Mouse (Mus musculus) bone marrow macrophage, adult 2 months (primary cell): ENCODE data around the gene Adcy9. TPM values are rescaled to one million over a fixed set of nuclear protein-coding genes. Genes with fewer than 3 reads are reported as not detected.

Source experiments
- H3K27ac ChIP-seq: 2 replicates; pipeline ENCODE4 v1.5.1; 2012; ENCODE audit warnings: low read depth, low read length; ENCODE audit not compliant: insufficient read depth
- H3K4me1 ChIP-seq: 2 replicates; pipeline ENCODE4 v1.6.1; 2012; ENCODE audit warnings: low read length; ENCODE audit not compliant: control insufficient read depth, insufficient read depth
- H3K4me3 ChIP-seq: 2 replicates; pipeline ENCODE4 v1.5.1; 2012; ENCODE audit warnings: mild to moderate bottlenecking, low read length, moderate library complexity; ENCODE audit not compliant: insufficient read depth
- CTCF ChIP-seq: IDR thresholded peaks from 2 replicates; pipeline ENCODE4 v1.5.1; 2012; ENCODE audit warnings: low read depth, mild to moderate bottlenecking, low read length, moderate library complexity
- POLR2A ChIP-seq: IDR thresholded peaks from 2 replicates; pipeline ENCODE4 v1.6.1; 2012; ENCODE audit warnings: mild to moderate bottlenecking, low read depth, low read length, borderline replicate concordance
- polyA plus RNA-seq: library from polyadenylated mRNA; stranded (reverse); fragments of >200 nt; gene quantifications from 2 replicates; pipeline ENCODE4 v1.2.4, GENCODE M21; 2012; ENCODE audit not compliant: missing spikeins, insufficient read depth, insufficient read length

Gene Adcy9
- polyA plus RNA-seq, 1 experiment: 10.5 TPM

DNA sequence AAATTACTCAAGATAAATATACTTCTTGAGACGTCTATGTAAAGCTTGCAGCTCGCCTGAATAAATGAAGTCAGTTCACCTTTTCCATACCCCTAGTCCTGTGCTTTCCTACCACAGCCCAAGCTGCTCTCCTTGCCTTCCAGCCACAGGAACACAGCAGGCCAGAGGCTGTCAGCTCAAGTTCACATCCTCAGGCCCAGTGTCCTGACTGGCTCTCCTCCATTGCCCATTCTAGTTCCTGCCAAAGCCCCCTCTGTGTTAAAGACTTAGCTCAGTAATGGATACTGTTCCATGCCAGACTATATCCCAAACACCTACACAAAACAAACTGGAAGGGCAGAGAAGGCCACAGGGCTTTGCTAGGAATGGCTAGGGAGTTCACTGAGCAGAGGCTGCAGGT is 12.8 kb downstream of the Adcy9 start:
- no peak for TF ChIP-seq CTCF
- TF ChIP-seq POLR2A: no peak
- Histone ChIP-seq H3K27ac (no peak overlapping the region), H3K4me1 (peaks cover 28% of the 10 kb centered on the region), H3K4me3 (no peak overlapping the region)

GRCm38 (mm10) chr16:4406706-4407105 is 13.6 kb downstream of the Adcy9 start:
- H3K4me1 ChIP-seq: peaks cover 28% of the 10 kb centered on the region
- TF ChIP-seq POLR2A: no peak
- TF ChIP-seq CTCF: no peak
- no peak overlapping the region for H3K4me3 ChIP-seq
- H3K27ac ChIP-seq: no peak overlapping the region

- H3K4me1 ChIP-seq: peaks cover 26% of the 10 kb centered on the region
- no peak overlapping the region for H3K4me3 ChIP-seq
- TF ChIP-seq CTCF (no peak), POLR2A (no peak)
- no peak overlapping the region for H3K27ac ChIP-seq
Observed at GRCm38 (mm10) chr16:4406047-4406586, 14.2 kb downstream of the Adcy9 start.

DNA sequence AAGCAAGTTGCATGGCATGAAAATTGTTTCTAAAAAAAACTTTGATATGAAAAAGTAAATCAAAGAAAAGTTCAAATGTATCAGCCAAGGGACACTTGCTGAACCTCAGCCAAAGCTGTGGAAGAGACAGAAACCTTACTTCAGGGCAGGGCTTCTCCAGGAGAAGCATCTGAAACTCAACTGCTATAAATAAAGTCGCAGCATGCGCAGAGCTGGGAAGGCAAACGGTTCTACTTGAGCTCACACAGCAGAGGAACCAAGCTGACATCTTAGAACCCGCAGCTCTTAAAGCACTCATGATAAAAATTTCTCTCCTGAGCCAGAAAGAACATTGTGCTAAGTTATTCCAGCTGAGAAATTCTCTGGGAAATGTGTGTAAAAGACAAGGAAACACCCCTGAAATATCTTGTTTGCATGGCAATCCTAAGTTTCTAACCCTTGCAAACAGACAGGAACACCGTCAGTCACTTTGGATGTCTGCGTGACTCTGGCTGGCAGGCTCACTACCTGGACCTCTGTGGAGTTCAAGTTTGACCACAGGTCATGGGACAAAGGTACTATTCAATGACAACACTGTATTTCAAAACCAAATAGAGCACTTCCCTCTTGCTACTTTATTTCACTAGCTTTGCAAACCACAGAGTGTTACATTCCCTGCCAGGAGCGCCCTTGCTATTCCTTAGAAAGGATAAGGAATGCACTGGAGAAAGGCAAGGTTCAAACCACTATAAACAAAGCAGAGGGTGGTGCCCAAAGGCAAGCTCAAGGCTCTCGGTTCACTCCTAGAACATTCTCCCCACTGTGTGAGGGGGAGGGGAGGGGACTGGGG is 15.2 kb downstream of the Adcy9 start:
- Histone ChIP-seq H3K4me3 (no peak overlapping the region), H3K27ac (0 out of 2 replicates have a peak overlapping the region, but pooled peaks have one; percentile 5), H3K4me1 (peaks cover 26% of the 10 kb centered on the region)
- TF ChIP-seq POLR2A: no peak
- no peak for TF ChIP-seq CTCF

GRCm38 (mm10) chr16:4401109-4401508 is 19.2 kb downstream of the Adcy9 start:
- no peak overlapping the region for H3K4me3 ChIP-seq
- peaks cover 24% of the 10 kb centered on the region for H3K4me1 ChIP-seq
- no peak overlapping the region for H3K27ac ChIP-seq
- TF ChIP-seq CTCF: no peak
- TF ChIP-seq POLR2A: no peak

DNA sequence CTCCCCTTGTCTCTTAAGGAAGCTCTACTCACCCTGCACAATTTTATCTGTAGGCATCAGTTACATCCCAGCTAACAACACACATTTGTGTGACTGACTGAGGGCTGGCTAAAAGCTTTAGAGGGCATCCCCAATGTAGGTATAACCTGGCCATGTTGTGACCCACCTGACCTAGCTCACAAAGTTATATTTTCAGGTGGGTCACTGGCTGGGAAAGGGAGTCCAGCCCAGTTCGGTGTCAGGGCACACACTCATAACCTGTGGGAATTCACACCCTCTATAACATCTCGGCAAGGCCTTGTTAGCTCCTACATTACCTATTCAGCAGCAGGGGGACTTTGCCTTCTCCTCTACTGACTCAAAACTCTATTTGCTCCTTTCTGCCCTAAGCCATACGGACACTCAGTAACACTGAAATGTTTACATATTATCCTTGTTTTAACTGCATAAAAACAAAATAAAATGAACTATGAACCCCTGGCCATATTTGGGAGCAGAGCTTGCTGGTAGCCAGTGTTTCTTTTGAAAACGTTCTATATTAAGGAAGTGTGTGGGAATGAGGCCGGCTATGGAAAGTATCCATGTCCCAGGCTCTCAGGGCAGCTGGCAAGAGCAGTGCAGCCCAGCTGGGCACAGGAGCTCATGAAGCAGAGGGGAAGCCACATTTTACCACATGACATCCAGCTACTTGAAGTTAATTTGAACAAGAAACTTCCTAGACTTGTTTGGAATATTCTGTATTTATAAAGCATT is 20.7 kb downstream of the Adcy9 start:
- no peak for TF ChIP-seq POLR2A
- no peak for TF ChIP-seq CTCF
- peaks cover 16% of the 10 kb centered on the region for H3K4me1 ChIP-seq
- H3K27ac ChIP-seq: no peak overlapping the region
- H3K4me3 ChIP-seq: no peak overlapping the region

DNA sequence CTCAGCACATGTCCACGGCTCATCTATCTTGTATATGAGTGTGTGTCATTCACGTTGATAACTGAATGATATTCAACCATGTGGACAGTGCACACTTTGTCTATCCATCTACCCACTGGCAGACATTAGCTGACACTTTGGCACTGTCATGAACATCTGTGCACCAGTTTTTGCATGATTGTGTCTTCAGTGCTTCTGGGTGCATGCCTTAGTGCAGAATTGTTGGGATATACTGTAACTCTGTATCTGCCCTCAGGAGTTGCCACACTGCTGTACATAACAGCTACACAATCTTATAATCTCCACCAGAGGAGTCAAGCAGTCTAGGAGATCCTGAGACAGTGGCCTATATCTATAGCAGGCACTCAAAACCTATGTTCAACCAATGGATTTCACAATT is 21.5 kb downstream of the Adcy9 start:
- no peak overlapping the region for H3K4me3 ChIP-seq
- peaks cover 9% of the 10 kb centered on the region for H3K4me1 ChIP-seq
- TF ChIP-seq CTCF (no peak), POLR2A (no peak)
- H3K27ac ChIP-seq: no peak overlapping the region

DNA sequence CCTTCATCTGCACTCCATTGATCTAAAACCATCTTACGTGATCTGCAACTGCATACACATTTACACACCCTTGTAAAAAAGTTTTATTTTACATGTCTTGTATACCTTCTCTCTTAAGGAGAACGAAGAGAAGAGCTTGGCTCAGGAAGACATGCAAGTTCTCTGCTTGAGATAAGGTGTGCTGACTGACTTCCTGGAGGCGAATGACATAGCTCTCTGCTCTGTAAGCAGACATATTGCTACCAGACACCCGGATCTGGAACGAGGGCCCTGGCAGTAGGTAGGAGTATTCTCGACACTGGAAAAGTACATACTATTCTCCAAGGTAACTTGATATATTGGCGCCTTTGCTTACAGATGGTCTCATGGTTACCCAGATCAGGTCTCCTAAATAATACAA is 22.7 kb downstream of the Adcy9 start:
- no peak for TF ChIP-seq CTCF
- no peak for TF ChIP-seq POLR2A
- peaks cover 6% of the 10 kb centered on the region for H3K4me1 ChIP-seq
- H3K27ac ChIP-seq: no peak overlapping the region
- H3K4me3 ChIP-seq: no peak overlapping the region

GRCm38 (mm10) chr16:4395687-4396341 is 24.5 kb downstream of the Adcy9 start:
- TF ChIP-seq CTCF (no peak), POLR2A (no peak)
- H3K27ac ChIP-seq: no peak overlapping the region
- H3K4me3 ChIP-seq: no peak overlapping the region
- H3K4me1 ChIP-seq: peaks cover 6% of the 10 kb centered on the region
